Mouse (Mus musculus): ENCODE data around the gene Mepe.

Mepe gene

GRCm38 (mm10) chr5:104357575-104357974 is 32.4 kb downstream of the Mepe start:
- DNase-seq (ENCODE audit: low spot score), result no peak

GRCm38 (mm10) chr5:104358592-104358991 is 33.5 kb downstream of the Mepe start:
- peak; percentile 55 for DNase-seq (ENCODE audit: low spot score)

GRCm38 (mm10) chr5:104359257-104359656 is 34.1 kb downstream of the Mepe start:
- peak; percentile 32 for DNase-seq (ENCODE audit: low spot score)

- DNase-seq (ENCODE audit: low spot score), result no peak
These were observed 45.5 kb downstream of the Mepe start for GRCm38 (mm10) chr5:104370580-104370979.

- no peak for DNase-seq (ENCODE audit: low spot score)
These were observed 46.2 kb downstream of the Mepe start for GRCm38 (mm10) chr5:104371284-104371683.

GRCm38 (mm10) chr5:104373648-104374307 is 48.6 kb downstream of the Mepe start:
- DNase-seq (ENCODE audit: low spot score), result no peak

- no peak for DNase-seq (ENCODE audit: low spot score)
These were observed 49.2 kb downstream of the Mepe start for GRCm38 (mm10) chr5:104374308-104374660.

- DNase-seq (ENCODE audit: low spot score), result no peak
These were observed 50.0 kb downstream of the Mepe start for GRCm38 (mm10) chr5:104375132-104375531.

- no peak for DNase-seq (ENCODE audit: low spot score)
These were observed 51.8 kb downstream of the Mepe start for GRCm38 (mm10) chr5:104376890-104377289.

- DNase-seq (ENCODE audit: low spot score), result no peak
These were observed 55.4 kb downstream of the Mepe start for GRCm38 (mm10) chr5:104380574-104380973.

GRCm38 (mm10) chr5:104381671-104382070 is 56.5 kb downstream of the Mepe start:
- DNase-seq (ENCODE audit: low spot score), result no peak

- no peak for DNase-seq (ENCODE audit: low spot score)
These were observed 59.4 kb downstream of the Mepe start for GRCm38 (mm10) chr5:104384540-104384939.

- no peak for DNase-seq (ENCODE audit: low spot score)
These were observed 60.4 kb downstream of the Mepe start for GRCm38 (mm10) chr5:104385521-104385920.

- DNase-seq (ENCODE audit: low spot score), result no peak
These were observed 61.8 kb downstream of the Mepe start for GRCm38 (mm10) chr5:104386908-104387307.

Data from retina, embryonic 14.5 days (tissue).